Mouse (Mus musculus): ENCODE measurements at regions not wholly inside any gene's neighbourhood (a gene's known extent, or its start where the extent isn't known, plus 50 kb on each side); places are given as distances from the start of the nearest gene placed in this dataset.

- TF ChIP-seq CTCF (IDR thresholded peaks at IDR 0.05), result peak; percentile 50
- no peaks in the 10 kb centered on the region for H3K9me3 ChIP-seq (ENCODE audit: low read length)
- DNase-seq (ENCODE audit: low spot score) (no peak), ATAC-seq (ENCODE audit: low FRiP score) (no peak)
- no peaks in the 10 kb centered on the region for H3K36me3 ChIP-seq (ENCODE audit: insufficient read depth, low read length)
- H3K27ac ChIP-seq (ENCODE audit: low read depth, low read length), result no peak overlapping the region
- no peaks in the 10 kb centered on the region for H3K27me3 ChIP-seq (ENCODE audit: insufficient read depth, low read length)
- no peak overlapping the region for H3K9ac ChIP-seq (replicated peaks; ENCODE audit: low read length, poor library complexity, severe bottlenecking)
- no peaks in the 10 kb centered on the region for H3K4me1 ChIP-seq (ENCODE audit: insufficient read depth, low read length)
- no peak overlapping the region for H3K4me3 ChIP-seq (ENCODE audit: low read depth, low read length)
- no peak overlapping the region for H3K4me2 ChIP-seq (ENCODE audit: low read depth, low read length, poor library complexity, severe bottlenecking)
- WGBS, result 77% methylated on average over 2 of the region's 2 CpGs
Observed at GRCm38 (mm10) chr9:13179903-13180302, 65.7 kb downstream of the Jrkl start.
